23 mouse cellular contexts compared by ENCODE assay signal in genomic region chr2:118941341-118941740, GRCm38 (mm10). TPM values are rescaled to one million over a fixed set of nuclear protein-coding genes. Genes with fewer than 3 reads are reported as not detected.
DNase-seq lines count a peak whose midpoint lies in the region; ATAC-seq and TF ChIP-seq lines count a peak whose summit lies in the region.
"Had no signal": no experiment of that assay in that cellular context is flagged by ENCODE, and none has a peak within 500 bp of the region (broad histone marks: within the 10 kb centered on the region; RNA-seq: fewer than 3 reads in every experiment).

No protein-coding gene starts in this region.

- TF ChIP-seq CTCF in spleen, adult 2 months (IDR thresholded peaks at IDR 0.05; ENCODE audit: extremely low read depth, insufficient read depth, insufficient read length, insufficient replicate concordance), result no peak

- H3K27ac ChIP-seq in spleen, adult 2 months (ENCODE audit: insufficient read depth, low read length), result no peak overlapping the region
- no peak overlapping the region for H3K27ac ChIP-seq in hindbrain, embryonic 10.5 days
- H3K27ac ChIP-seq in forebrain, embryonic 13.5 days, result no peak overlapping the region
- H3K27ac ChIP-seq: embryonic facial prominence, embryonic 10.5 days; embryonic facial prominence, embryonic 12.5 days had no signal

- DNase-seq in spleen, adult 2 months (ENCODE audit: low read depth in 1 of 2, low spot score in 2 of 2), result peak; percentile 16 to 29
- no peak for DNase-seq in spleen, postnatal 4 days (ENCODE audit: low spot score in 2 of 2)
- peak; percentile 60 for DNase-seq in A20 (ENCODE audit: low read depth, low spot score)
- DNase-seq in B cell, adult 2 months, result peak; percentile 59 to 62
- DNase-seq in hindbrain, embryonic 10.5 days (ENCODE audit: low spot score), result no peak
- no peak for DNase-seq in ovary, postnatal 36 days (ENCODE audit: low spot score)
- DNase-seq: adrenal gland, adult 8-10 months; adrenal gland, postnatal 14 days; adrenal gland, postnatal 36 days; cerebellum, adult 11-12 months; cerebellum, adult 2 months; cerebellum, adult 9-10 months; cerebellum, postnatal 10 days; cerebellum, postnatal 25 days had no signal

- H3K9me3 ChIP-seq in hindbrain, embryonic 10.5 days, result no peaks in the 10 kb centered on the region
- H3K9me3 ChIP-seq in forebrain, embryonic 13.5 days (replicated peaks), result no peaks in the 10 kb centered on the region
- H3K9me3 ChIP-seq: embryonic facial prominence, embryonic 10.5 days; embryonic facial prominence, embryonic 12.5 days had no signal

- H3K4me2 ChIP-seq in forebrain, embryonic 13.5 days, result no peak overlapping the region
- H3K4me2 ChIP-seq: embryonic facial prominence, embryonic 12.5 days had no signal

- no peaks in the 10 kb centered on the region for H3K36me3 ChIP-seq in spleen, adult 2 months (ENCODE audit: control insufficient read depth, insufficient read depth, low read length)
- H3K36me3 ChIP-seq in hindbrain, embryonic 10.5 days, result no peaks in the 10 kb centered on the region
- H3K36me3 ChIP-seq in forebrain, embryonic 13.5 days (ENCODE audit: poor library complexity, severe bottlenecking), result no peaks in the 10 kb centered on the region
- H3K36me3 ChIP-seq: embryonic facial prominence, embryonic 10.5 days; embryonic facial prominence, embryonic 12.5 days; G1E had no signal

- no peak overlapping the region for H3K4me3 ChIP-seq in spleen, adult 2 months (ENCODE audit: extremely low read depth, insufficient read depth, insufficient read length)
- no peak overlapping the region for H3K4me3 ChIP-seq in hindbrain, embryonic 10.5 days
- no peak overlapping the region for H3K4me3 ChIP-seq in forebrain, embryonic 13.5 days
- H3K4me3 ChIP-seq: embryonic facial prominence, embryonic 10.5 days; embryonic facial prominence, embryonic 12.5 days had no signal

- no peak overlapping the region for H3K9ac ChIP-seq in forebrain, embryonic 13.5 days
- H3K9ac ChIP-seq: embryonic facial prominence, embryonic 12.5 days had no signal

- TF ChIP-seq POLR2A in spleen, adult 2 months (IDR thresholded peaks at IDR 0.05; ENCODE audit: low read depth, low read length), result no peak

- WGBS in spleen, adult 2 months, result 44% methylated on average over 7 of the region's 7 CpGs
- 86% methylated on average over 7 of the region's 7 CpGs for WGBS in hindbrain, embryonic 10.5 days
- WGBS in forebrain, embryonic 13.5 days, result 82% methylated on average over 4 of the region's 7 CpGs

- H3K4me1 ChIP-seq in spleen, adult 2 months (ENCODE audit: control insufficient read depth, insufficient read depth, insufficient read length), result no peaks in the 10 kb centered on the region; the same call in 1 of the 2 replicates
- H3K4me1 ChIP-seq in hindbrain, embryonic 10.5 days (replicated peaks), result peaks cover 3% of the 10 kb centered on the region; the same call in 1 of the 2 replicates
- no peaks in the 10 kb centered on the region for H3K4me1 ChIP-seq in forebrain, embryonic 13.5 days

- peak; percentile 73; the same call in 1 of the 2 replicates for ATAC-seq in neutrophil, adult 5-6 weeks (ENCODE audit: extremely low read depth, insufficient number of reproducible peaks, low FRiP score, poor library complexity, severe bottlenecking)
- no peak for ATAC-seq in forebrain, embryonic 13.5 days
- ATAC-seq: activated CD4-positive, CD25-positive, alpha-beta regulatory T cell, adult 4 months; forebrain, embryonic 14.5 days; forebrain, embryonic 16.5 days; Patski had no signal

- H3K27me3 ChIP-seq in spleen, adult 2 months (ENCODE audit: control insufficient read depth, insufficient read depth, low read length), result no peaks in the 10 kb centered on the region
- no peaks in the 10 kb centered on the region; the same call in 1 of the 2 replicates for H3K27me3 ChIP-seq in hindbrain, embryonic 10.5 days (ENCODE audit: insufficient read depth, poor library complexity, severe bottlenecking)
- H3K27me3 ChIP-seq in forebrain, embryonic 13.5 days, result no peaks in the 10 kb centered on the region
- H3K27me3 ChIP-seq: embryonic facial prominence, embryonic 12.5 days had no signal

RNA-seq across cellular contexts. Expression of gene Chst14, which starts 15.0 kb away (rescaled TPM):
- polyA plus RNA-seq in spleen, adult 2 months (2012; rRNA removed), result 7.0 and 8.2 TPM in 2 replicates
- 0.81 and 2.2 TPM in 2 replicates for total RNA-seq in neutrophil, adult 5-6 weeks (2017)
- 17.2 and 20.6 TPM in 2 replicates for polyA plus RNA-seq in hindbrain, embryonic 10.5 days (2016; fragmentation: Nextera tagmentation; extraction: Ambion mirVana)
- 5.9 and 6.9 TPM in 2 replicates for polyA plus RNA-seq in forebrain, embryonic 13.5 days (2015; fragmentation: Nextera tagmentation; extraction: Ambion mirVana)

RNA-seq across cellular contexts. Expression of gene Bahd1, which starts 41.2 kb away (rescaled TPM):
- polyA plus RNA-seq in spleen, adult 2 months (2012; rRNA removed), result 22.2 and 26.0 TPM in 2 replicates
- 15.2 and 16.2 TPM in 2 replicates for total RNA-seq in neutrophil, adult 5-6 weeks (2017)
- 4.4 TPM in 2 replicates for polyA plus RNA-seq in hindbrain, embryonic 10.5 days (2016; fragmentation: Nextera tagmentation; extraction: Ambion mirVana)
- 4.4 and 4.5 TPM in 2 replicates for polyA plus RNA-seq in forebrain, embryonic 13.5 days (2015; fragmentation: Nextera tagmentation; extraction: Ambion mirVana)

Comparison
In these comparisons a context has a peak if more than half of its experiments do, and no peak if none do; other contexts are left out.
1. DNase-seq: peak in spleen, adult 2 months (2 of 2), A20 (single experiment) and B cell, adult 2 months (2 of 2); none in spleen, postnatal 4 days (0 of 2), hindbrain, embryonic 10.5 days (single experiment) and ovary, postnatal 36 days (single experiment).